Mouse (Mus musculus) liver, postnatal 0 days (tissue): ENCODE measurements around the gene Lrrc4b.

Experiments used
- CTCF ChIP-seq: sonication (generic); IDR thresholded peaks from 2 replicates; pipeline ENCODE4 v1.5.1; 2016; ENCODE audit warnings: antibody characterized with exemption, low read depth
- EP300 ChIP-seq: IDR thresholded peaks from 2 replicates; pipeline ENCODE4 v1.6.1; 2016; ENCODE audit warnings: antibody characterized with exemption, low read depth, mild to moderate bottlenecking

DNA sequence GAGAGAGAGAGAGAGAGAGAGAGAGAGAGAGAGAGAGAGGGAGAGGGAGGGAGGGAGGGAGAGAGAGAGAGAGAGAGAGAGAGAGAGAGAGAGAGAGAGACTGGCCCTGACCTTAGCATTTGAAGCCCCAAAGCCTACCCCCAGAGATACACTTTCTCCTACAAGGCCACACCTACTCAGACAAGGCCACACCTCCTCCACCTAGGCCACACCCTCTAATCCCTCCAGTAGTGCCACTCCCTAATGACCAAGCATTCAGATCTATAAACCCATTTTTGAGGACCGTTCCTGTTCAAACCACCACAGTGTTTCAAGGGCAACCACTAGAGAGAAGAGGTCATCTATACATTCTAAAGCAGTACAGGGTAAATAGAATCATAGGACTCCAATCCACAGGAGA lies 27.5 kb downstream of the Lrrc4b start:
- TF ChIP-seq CTCF (no peak), EP300 (no peak)
